Mouse (Mus musculus) CH12.LX (cell line): ENCODE measurements around the gene Zfp385c.

Experiments
- CTCF ChIP-seq, 2 experiments: IDR thresholded peaks in 1 of 2; conservative IDR thresholded peaks in 1 of 2; 2 replicates each; pipeline ENCODE4 v1.5.1; 2011 to 2012; ENCODE audit warnings: low read depth in 2 of 2, low read length in 2 of 2, improper control_type of control experiment in 1 of 2, inconsistent platforms in 1 of 2, mild to moderate bottlenecking in 1 of 2, moderate library complexity in 1 of 2
- JUND ChIP-seq: conservative IDR thresholded peaks from 2 replicates; pipeline ENCODE4 v1.6.1; 2011; ENCODE audit warnings: low read depth, low read length, improper control_type of control experiment
- MAFK ChIP-seq: IDR thresholded peaks from 2 replicates; pipeline ENCODE4 v1.6.1; 2011; ENCODE audit warnings: low read length, improper control_type of control experiment; ENCODE audit not compliant: insufficient replicate concordance
- MAZ ChIP-seq: IDR thresholded peaks from 2 replicates; pipeline ENCODE4 v1.6.1; 2012; ENCODE audit warnings: low read depth, mild to moderate bottlenecking, inconsistent platforms, low read length, improper control_type of control experiment, moderate library complexity
- POLR2A ChIP-seq: IDR thresholded peaks from 2 replicates; pipeline ENCODE4 v1.6.1; 2011; ENCODE audit warnings: low read depth, mild to moderate bottlenecking, improper control_type of control experiment, low read length
- POLR2AphosphoS2 ChIP-seq: IDR thresholded peaks from 2 replicates; pipeline ENCODE4 v1.6.1; 2011; ENCODE audit warnings: low read depth, low read length, improper control_type of control experiment
- UBTF ChIP-seq: IDR thresholded peaks from 2 replicates; pipeline ENCODE4 v1.6.1; 2012; ENCODE audit warnings: low read depth, mild to moderate bottlenecking, inconsistent platforms, low read length, improper control_type of control experiment, moderate library complexity
- ZC3H11A ChIP-seq: IDR thresholded peaks from 2 replicates; pipeline ENCODE4 v1.6.1; 2012; ENCODE audit warnings: low read depth, mild to moderate bottlenecking, inconsistent platforms, low read length, improper control_type of control experiment

GRCm38 (mm10) chr11:100681826-100682225 is 10.4 kb downstream of the Zfp385c start:
- TF ChIP-seq POLR2A: no peak
- TF ChIP-seq MAZ: no peak
- TF ChIP-seq CTCF (conservative IDR thresholded peaks at IDR 0.05 in 1 of 2, IDR thresholded peaks at IDR 0.05 in 1 of 2; ENCODE audit: low read depth in 2 of 2, low read length in 2 of 2): no peak
- no peak for TF ChIP-seq POLR2AphosphoS2
- no peak for TF ChIP-seq ZC3H11A
- TF ChIP-seq UBTF: no peak
- TF ChIP-seq MAFK: no peak
- no peak for TF ChIP-seq JUND
